Mouse (Mus musculus): Measurements from ENCODE around the gene Suclg2. TPM values are rescaled to one million over a fixed set of nuclear protein-coding genes. Genes with fewer than 3 reads are reported as not detected.

The Suclg2 gene
- polyA plus RNA-seq, 1 experiment from 2014 or later = 18.3 TPM

GRCm38 (mm10) chr6:95574389-95574788, 144.2 kb downstream of the Suclg2 start:
- Histone ChIP-seq H3K36me3 (ENCODE audit: control insufficient read depth, insufficient read depth, low read length) (no peaks in the 10 kb centered on the region), H3K9ac (ENCODE audit: low read depth, low read length) (no peak overlapping the region), H3K4me2 (ENCODE audit: low read length) (no peak overlapping the region), H3K4me3 (ENCODE audit: low read length) (no peak overlapping the region), H3K9me3 (ENCODE audit: control insufficient read depth, low read length) (no peaks in the 10 kb centered on the region), H3K27me3 (replicated peaks; ENCODE audit: control insufficient read depth, insufficient read depth, low read length) (no peaks in the 10 kb centered on the region), H3K4me1 (ENCODE audit: control insufficient read depth, insufficient read depth, low read depth, low read length) (no peaks in the 10 kb centered on the region; the same call in none of the 2 replicates), H3K27ac (ENCODE audit: low read depth, low read length) (no peak overlapping the region)
- ATAC-seq = no peak
- WGBS = 30% methylated on average over 4 of the region's 4 CpGs

- ATAC-seq = no peak
- WGBS = 86% methylated on average over 3 of the region's 3 CpGs
- H3K27ac ChIP-seq (ENCODE audit: low read depth, low read length) = no peak overlapping the region
These were observed 145.4 kb downstream of the Suclg2 start for GRCm38 (mm10) chr6:95573035-95573759.

GRCm38 (mm10) chr6:95571620-95572019, 147.0 kb downstream of the Suclg2 start:
- H3K36me3 ChIP-seq (ENCODE audit: control insufficient read depth, insufficient read depth, low read length) = no peaks in the 10 kb centered on the region
- H3K4me2 ChIP-seq (ENCODE audit: low read length) = no peak overlapping the region
- no peaks in the 10 kb centered on the region; the same call in none of the 2 replicates for H3K4me1 ChIP-seq (ENCODE audit: control insufficient read depth, insufficient read depth, low read depth, low read length)
- WGBS = 37% methylated on average over 3 of the region's 3 CpGs
- H3K27me3 ChIP-seq (replicated peaks; ENCODE audit: control insufficient read depth, insufficient read depth, low read length) = no peaks in the 10 kb centered on the region
- no peak overlapping the region for H3K9ac ChIP-seq (ENCODE audit: low read depth, low read length)
- no peak for ATAC-seq
- H3K4me3 ChIP-seq (ENCODE audit: low read length) = no peak overlapping the region
- H3K9me3 ChIP-seq (ENCODE audit: control insufficient read depth, low read length) = no peaks in the 10 kb centered on the region
- H3K27ac ChIP-seq (ENCODE audit: low read depth, low read length) = no peak overlapping the region

More at GRCm38 (mm10) chr6:95573035-95573759, 145.4 kb downstream of the Suclg2 start:
- Histone ChIP-seq H3K27me3 (replicated peaks; ENCODE audit: control insufficient read depth, insufficient read depth, low read length) (no peaks in the 10 kb centered on the region), H3K36me3 (ENCODE audit: control insufficient read depth, insufficient read depth, low read length) (no peaks in the 10 kb centered on the region), H3K4me1 (ENCODE audit: control insufficient read depth, insufficient read depth, low read depth, low read length) (no peaks in the 10 kb centered on the region; the same call in none of the 2 replicates), H3K4me3 (ENCODE audit: low read length) (no peak overlapping the region), H3K4me2 (ENCODE audit: low read length) (no peak overlapping the region), H3K9ac (ENCODE audit: low read depth, low read length) (no peak overlapping the region), H3K9me3 (ENCODE audit: control insufficient read depth, low read length) (no peaks in the 10 kb centered on the region)

- Histone ChIP-seq H3K9me3 (ENCODE audit: control insufficient read depth, low read length) (no peaks in the 10 kb centered on the region), H3K36me3 (ENCODE audit: control insufficient read depth, insufficient read depth, low read length) (no peaks in the 10 kb centered on the region), H3K9ac (ENCODE audit: low read depth, low read length) (no peak overlapping the region), H3K27me3 (replicated peaks; ENCODE audit: control insufficient read depth, insufficient read depth, low read length) (no peaks in the 10 kb centered on the region), H3K4me3 (ENCODE audit: low read length) (no peak overlapping the region), H3K27ac (ENCODE audit: low read depth, low read length) (no peak overlapping the region), H3K4me1 (ENCODE audit: control insufficient read depth, insufficient read depth, low read depth, low read length) (no peaks in the 10 kb centered on the region), H3K4me2 (ENCODE audit: low read length) (no peak overlapping the region)
- ATAC-seq = no peak
- WGBS = 80% methylated on average over 2 of the region's 2 CpGs
These were observed 155.1 kb downstream of the Suclg2 start for GRCm38 (mm10) chr6:95563355-95564009.

- Histone ChIP-seq H3K4me3 (ENCODE audit: low read length) (no peak overlapping the region), H3K27ac (ENCODE audit: low read depth, low read length) (no peak overlapping the region), H3K4me2 (ENCODE audit: low read length) (no peak overlapping the region), H3K36me3 (ENCODE audit: control insufficient read depth, insufficient read depth, low read length) (no peaks in the 10 kb centered on the region), H3K9me3 (ENCODE audit: control insufficient read depth, low read length) (no peaks in the 10 kb centered on the region), H3K27me3 (replicated peaks; ENCODE audit: control insufficient read depth, insufficient read depth, low read length) (peaks cover 2% of the 10 kb centered on the region; the same call in 1 of the 2 replicates), H3K4me1 (ENCODE audit: control insufficient read depth, insufficient read depth, low read depth, low read length) (no peaks in the 10 kb centered on the region), H3K9ac (ENCODE audit: low read depth, low read length) (no peak overlapping the region)
- 85% methylated on average over 6 of the region's 6 CpGs for WGBS
- no peak for ATAC-seq
These were observed 162.3 kb downstream of the Suclg2 start for GRCm38 (mm10) chr6:95556320-95556719.

- 74% methylated on average over 6 of the region's 6 CpGs for WGBS
- Histone ChIP-seq H3K9ac (ENCODE audit: low read depth, low read length) (no peak overlapping the region), H3K9me3 (ENCODE audit: control insufficient read depth, low read length) (no peaks in the 10 kb centered on the region), H3K4me2 (ENCODE audit: low read length) (no peak overlapping the region), H3K36me3 (ENCODE audit: control insufficient read depth, insufficient read depth, low read length) (no peaks in the 10 kb centered on the region), H3K4me3 (ENCODE audit: low read length) (no peak overlapping the region), H3K4me1 (ENCODE audit: control insufficient read depth, insufficient read depth, low read depth, low read length) (no peaks in the 10 kb centered on the region), H3K27me3 (replicated peaks; ENCODE audit: control insufficient read depth, insufficient read depth, low read length) (peaks cover 2% of the 10 kb centered on the region), H3K27ac (ENCODE audit: low read depth, low read length) (no peak overlapping the region)
- ATAC-seq = no peak
These were observed 166.2 kb downstream of the Suclg2 start for GRCm38 (mm10) chr6:95552339-95552950.

- Histone ChIP-seq H3K4me1 (ENCODE audit: control insufficient read depth, insufficient read depth, low read depth, low read length) (no peaks in the 10 kb centered on the region; the same call in 1 of the 2 replicates), H3K27me3 (replicated peaks; ENCODE audit: control insufficient read depth, insufficient read depth, low read length) (peaks cover 2% of the 10 kb centered on the region), H3K36me3 (ENCODE audit: control insufficient read depth, insufficient read depth, low read length) (no peaks in the 10 kb centered on the region), H3K4me3 (ENCODE audit: low read length) (no peak overlapping the region), H3K9ac (ENCODE audit: low read depth, low read length) (no peak overlapping the region), H3K9me3 (ENCODE audit: control insufficient read depth, low read length) (no peaks in the 10 kb centered on the region), H3K4me2 (ENCODE audit: low read length) (no peak overlapping the region), H3K27ac (ENCODE audit: low read depth, low read length) (no peak overlapping the region)
- no peak for ATAC-seq
- WGBS = 47% methylated on average over 4 of the region's 4 CpGs
These were observed 167.6 kb downstream of the Suclg2 start for GRCm38 (mm10) chr6:95551000-95551399.

GRCm38 (mm10) chr6:95546189-95546832, 172.3 kb downstream of the Suclg2 start:
- no peaks in the 10 kb centered on the region; the same call in none of the 2 replicates for H3K27me3 ChIP-seq (replicated peaks; ENCODE audit: control insufficient read depth, insufficient read depth, low read length)
- no peaks in the 10 kb centered on the region for H3K36me3 ChIP-seq (ENCODE audit: control insufficient read depth, insufficient read depth, low read length)
- H3K27ac ChIP-seq (ENCODE audit: low read depth, low read length) = no peak overlapping the region
- H3K4me2 ChIP-seq (ENCODE audit: low read length) = no peak overlapping the region
- no peak overlapping the region for H3K9ac ChIP-seq (ENCODE audit: low read depth, low read length)
- ATAC-seq = peak; percentile 37; the same call in 1 of the 2 replicates
- H3K4me3 ChIP-seq (ENCODE audit: low read length) = no peak overlapping the region
- no peaks in the 10 kb centered on the region; the same call in 1 of the 2 replicates for H3K4me1 ChIP-seq (ENCODE audit: control insufficient read depth, insufficient read depth, low read depth, low read length)
- 28% methylated on average over 7 of the region's 7 CpGs for WGBS
- no peaks in the 10 kb centered on the region for H3K9me3 ChIP-seq (ENCODE audit: control insufficient read depth, low read length)

GRCm38 (mm10) chr6:95545714-95546113, 172.9 kb downstream of the Suclg2 start:
- Histone ChIP-seq H3K4me1 (ENCODE audit: control insufficient read depth, insufficient read depth, low read depth, low read length) (no peaks in the 10 kb centered on the region; the same call in 1 of the 2 replicates), H3K36me3 (ENCODE audit: control insufficient read depth, insufficient read depth, low read length) (no peaks in the 10 kb centered on the region), H3K4me3 (ENCODE audit: low read length) (no peak overlapping the region), H3K4me2 (ENCODE audit: low read length) (no peak overlapping the region), H3K9me3 (ENCODE audit: control insufficient read depth, low read length) (no peaks in the 10 kb centered on the region), H3K9ac (ENCODE audit: low read depth, low read length) (no peak overlapping the region), H3K27ac (ENCODE audit: low read depth, low read length) (no peak overlapping the region), H3K27me3 (replicated peaks; ENCODE audit: control insufficient read depth, insufficient read depth, low read length) (no peaks in the 10 kb centered on the region; the same call in none of the 2 replicates)
- ATAC-seq = no peak

Measured in hindbrain, embryonic 16.5 days (tissue).